Mouse (Mus musculus) ES-E14 (cell line): Measurements from ENCODE around the gene Adgrf2.

Experiments used
- CHD2 ChIP-seq: IDR thresholded peaks from 2 replicates; pipeline ENCODE4 v1.6.1; 2014; ENCODE audit warnings: mild to moderate bottlenecking, low read depth, low read length, inconsistent platforms
- HCFC1 ChIP-seq: IDR thresholded peaks from 2 replicates; pipeline ENCODE4 v1.6.1; 2012; ENCODE audit warnings: low read length, inconsistent platforms, borderline replicate concordance; ENCODE audit not compliant: insufficient read depth
- MAFK ChIP-seq: IDR thresholded peaks from 2 replicates; pipeline ENCODE4 v1.6.1; 2014; ENCODE audit warnings: mild to moderate bottlenecking, low read depth, low read length, inconsistent platforms; ENCODE audit not compliant: insufficient read depth
- ZNF384 ChIP-seq: IDR thresholded peaks from 2 replicates; pipeline ENCODE4 v1.6.1; 2012; ENCODE audit warnings: low read depth, low read length, inconsistent platforms

DNA sequence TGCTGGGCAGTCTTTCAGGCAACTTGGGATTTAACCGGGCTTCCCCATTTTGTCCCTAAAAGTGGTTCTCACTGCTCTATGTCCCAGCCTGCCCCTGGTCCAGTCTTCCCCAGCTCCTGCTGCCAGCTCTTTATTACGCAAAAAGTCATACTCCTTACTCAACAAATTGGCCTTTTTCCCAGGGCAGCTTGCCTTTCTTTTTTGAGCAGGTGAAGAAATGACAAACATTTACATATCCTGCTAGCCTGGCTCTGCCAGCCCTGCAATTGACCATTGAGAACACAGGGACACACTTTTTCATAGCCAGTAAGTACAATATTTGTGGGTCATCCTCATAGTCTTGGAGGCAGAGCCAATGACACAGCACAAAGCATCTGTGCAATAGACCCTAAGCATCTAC lies 10.2 kb upstream of the Adgrf2 start:
- TF ChIP-seq ZNF384 = no peak
- no peak for TF ChIP-seq HCFC1
- no peak for TF ChIP-seq CHD2
- TF ChIP-seq MAFK = no peak
